Mouse (Mus musculus): ENCODE measurements around the gene Cdh4.

Gene Cdh4

DNA sequence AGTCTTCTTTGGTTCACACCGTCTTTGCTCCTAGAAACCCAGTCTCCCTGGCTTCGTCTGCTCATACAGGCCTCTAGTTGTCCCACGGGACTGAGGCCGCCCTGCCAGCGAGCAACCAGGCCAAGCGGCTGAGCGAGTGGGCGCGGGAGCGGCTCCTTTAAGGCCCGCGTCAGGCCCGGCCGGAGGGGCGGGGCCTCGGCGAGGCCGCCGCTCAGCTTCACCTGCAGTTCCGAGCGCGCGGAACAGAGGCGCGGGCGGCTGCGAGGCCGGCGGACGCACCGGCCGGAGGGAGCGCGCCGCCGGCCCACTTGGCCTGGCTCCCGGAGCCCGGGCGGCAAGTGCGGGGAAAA is at the start of gene Cdh4:
Cdh4 (plus strand) TSS at position 241 of the 350 bp plus-strand sequence.
- no peak for DNase-seq (ENCODE audit: low read depth)

DNA sequence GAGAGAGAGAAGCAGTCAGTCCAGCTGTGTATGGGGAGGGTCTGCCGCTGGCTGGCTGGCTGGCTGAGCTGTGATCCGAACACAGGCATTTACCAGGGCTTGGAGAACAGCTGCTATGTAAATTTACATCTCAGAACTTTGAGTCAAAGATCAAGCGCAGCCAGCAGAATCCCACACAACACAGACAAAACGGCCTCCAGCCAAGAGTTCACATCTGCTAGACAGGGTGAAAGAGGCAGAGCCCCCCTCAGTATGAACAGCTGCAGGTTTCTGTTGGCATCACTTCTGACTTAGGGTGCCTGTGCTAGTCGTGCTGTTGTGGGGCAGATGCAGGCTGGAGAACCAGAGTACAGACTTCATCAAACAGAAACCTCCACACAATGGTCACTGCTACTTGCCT is 46.8 kb upstream of the Cdh4 start:
- no peak for DNase-seq (ENCODE audit: low read depth)

DNA sequence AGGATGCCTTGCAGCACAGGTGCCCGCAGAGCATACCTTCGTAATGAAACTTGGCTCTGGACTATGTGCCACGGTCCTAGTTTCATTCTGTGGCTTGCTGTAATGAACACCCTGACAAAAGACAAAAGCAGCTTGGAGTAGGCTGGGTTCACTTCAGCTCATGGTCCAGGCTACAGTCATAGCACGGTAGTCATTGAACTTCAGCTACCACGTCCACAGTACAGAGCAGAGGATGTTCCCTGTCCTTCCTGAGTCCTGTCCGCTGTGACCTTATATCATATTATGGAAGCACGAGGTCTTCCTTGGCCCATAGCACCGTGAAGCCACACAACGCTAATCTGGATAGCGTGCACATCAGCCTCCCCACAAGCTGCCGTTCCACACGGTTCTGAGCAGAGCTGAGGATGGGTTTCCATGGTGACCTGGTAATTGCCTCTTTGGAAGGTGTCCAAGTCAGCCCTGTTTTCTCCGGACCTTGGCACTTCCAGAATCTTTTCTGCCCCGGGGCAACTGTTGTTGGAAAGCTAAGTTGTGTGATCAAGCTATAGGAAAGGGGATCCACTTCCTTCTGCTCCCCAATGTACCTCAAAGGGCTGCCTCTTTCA is 42.5 kb upstream of the Cdh4 start:
- no peak for DNase-seq (ENCODE audit: low read depth)

DNA sequence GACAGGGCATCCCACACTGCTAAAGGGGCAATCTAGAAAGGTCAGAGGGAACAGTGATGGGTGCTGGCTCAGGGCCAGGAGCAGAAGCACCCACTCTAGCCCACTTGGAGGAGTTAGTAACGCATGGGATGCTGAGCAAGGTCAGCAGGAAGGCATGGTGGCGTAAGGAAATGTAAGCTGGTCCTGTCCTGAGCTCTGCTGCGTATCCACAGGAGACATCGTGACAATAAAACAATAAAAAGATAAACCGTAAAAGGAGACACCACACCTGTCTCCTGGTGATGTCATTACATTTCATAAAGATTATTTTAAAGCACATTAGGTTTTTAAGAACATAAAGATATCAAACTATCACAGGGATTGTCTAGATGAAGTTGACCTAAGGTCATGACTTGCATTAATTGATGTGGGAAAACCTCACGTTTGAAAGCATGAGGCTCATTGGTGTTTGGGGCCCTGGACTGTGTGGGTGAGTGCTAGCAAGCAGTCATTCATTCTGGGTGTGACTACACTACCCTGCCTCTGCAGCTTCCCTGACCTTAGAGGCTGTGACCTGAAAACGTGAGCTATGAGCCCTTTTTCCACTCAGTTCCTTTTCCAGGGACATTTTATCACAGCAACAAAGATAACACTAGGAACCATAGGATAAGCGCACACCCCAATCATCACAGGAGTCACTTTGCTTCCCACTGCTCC is 31.2 kb upstream of the Cdh4 start:
- DNase-seq (ENCODE audit: low read depth), result no peak

DNA sequence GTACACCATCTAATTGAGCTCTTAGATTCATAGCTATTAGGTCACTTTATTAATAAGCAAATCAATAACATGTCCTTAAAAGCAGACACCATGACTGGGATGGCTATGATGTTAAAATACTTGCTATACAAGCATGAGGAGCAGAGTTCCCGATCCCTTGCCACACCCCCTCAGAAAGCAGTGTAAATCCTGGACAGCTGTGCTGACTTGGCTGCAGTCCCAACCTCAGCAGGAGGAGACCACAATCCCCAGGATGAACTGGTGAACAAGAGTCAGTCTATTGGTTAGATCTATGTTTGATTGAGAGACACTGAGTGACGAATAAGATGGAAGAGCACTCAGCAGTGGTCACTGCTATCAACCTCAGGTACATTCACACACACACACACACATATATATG is 29.3 kb upstream of the Cdh4 start:
- DNase-seq (ENCODE audit: low read depth), result no peak

DNA sequence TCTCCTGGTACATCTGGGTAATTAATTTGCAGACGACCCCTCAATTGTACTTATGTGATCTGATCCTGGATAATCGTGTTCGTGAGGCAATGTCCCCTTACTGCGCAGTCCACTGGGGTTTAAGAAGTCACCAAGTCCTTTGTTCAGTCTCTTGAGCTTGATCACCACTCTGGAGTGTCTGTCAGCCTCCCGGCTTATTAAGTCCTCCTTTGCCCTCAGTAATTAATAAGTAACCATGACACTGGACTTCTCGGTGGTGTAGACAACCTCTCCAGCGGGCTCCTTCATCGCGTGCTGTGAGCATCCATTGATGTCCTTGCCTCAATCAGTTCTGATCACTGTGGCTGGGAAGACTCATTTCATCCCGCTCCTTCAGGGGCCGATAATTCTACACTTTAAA is 28.0 kb upstream of the Cdh4 start:
- no peak for DNase-seq (ENCODE audit: low read depth)

DNA sequence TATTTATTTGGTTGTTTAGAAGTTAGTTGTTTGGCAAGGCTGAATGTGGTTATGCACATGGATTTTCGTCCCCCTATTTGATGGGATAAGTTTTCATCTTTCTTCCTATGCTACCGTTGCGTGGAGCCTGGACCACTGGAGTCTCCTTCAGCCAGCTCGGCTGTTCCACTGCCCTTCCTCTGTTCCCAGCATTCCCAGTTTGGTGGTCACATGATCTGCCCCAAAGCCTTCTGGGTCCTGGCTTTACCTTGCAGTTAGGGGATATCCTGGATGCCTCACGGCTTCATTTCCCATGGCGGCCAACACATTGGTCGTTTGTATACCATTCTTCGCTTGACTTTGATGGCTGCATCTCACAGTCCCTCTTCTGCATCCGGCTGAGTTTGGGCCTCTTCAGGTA is 27.5 kb upstream of the Cdh4 start:
- DNase-seq (ENCODE audit: low read depth), result no peak

DNA sequence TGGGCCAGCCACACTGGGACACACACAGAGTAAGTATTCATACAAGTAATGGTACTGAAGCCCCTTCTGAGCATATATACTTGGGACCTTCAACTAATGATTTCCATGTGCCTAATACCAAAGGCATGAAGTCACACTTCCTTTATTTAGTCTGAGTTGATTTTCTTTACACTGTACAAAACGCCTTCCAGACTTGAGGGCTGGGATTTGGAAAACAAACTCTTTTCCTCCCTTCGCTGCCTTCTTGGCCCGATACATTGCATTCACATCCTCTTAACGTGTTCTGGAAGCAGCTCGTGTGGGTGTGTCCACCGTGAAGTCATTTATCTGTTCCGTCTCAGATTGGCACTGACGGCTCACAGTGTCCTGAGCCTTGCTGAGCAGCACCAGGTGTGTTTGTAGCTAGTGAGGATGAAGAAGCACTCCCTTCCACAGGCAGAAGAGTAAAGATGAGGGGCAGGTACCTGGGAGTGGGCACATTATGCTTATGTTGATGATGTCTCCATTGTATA is 26.3 kb upstream of the Cdh4 start:
- no peak for DNase-seq (ENCODE audit: low read depth)

DNA sequence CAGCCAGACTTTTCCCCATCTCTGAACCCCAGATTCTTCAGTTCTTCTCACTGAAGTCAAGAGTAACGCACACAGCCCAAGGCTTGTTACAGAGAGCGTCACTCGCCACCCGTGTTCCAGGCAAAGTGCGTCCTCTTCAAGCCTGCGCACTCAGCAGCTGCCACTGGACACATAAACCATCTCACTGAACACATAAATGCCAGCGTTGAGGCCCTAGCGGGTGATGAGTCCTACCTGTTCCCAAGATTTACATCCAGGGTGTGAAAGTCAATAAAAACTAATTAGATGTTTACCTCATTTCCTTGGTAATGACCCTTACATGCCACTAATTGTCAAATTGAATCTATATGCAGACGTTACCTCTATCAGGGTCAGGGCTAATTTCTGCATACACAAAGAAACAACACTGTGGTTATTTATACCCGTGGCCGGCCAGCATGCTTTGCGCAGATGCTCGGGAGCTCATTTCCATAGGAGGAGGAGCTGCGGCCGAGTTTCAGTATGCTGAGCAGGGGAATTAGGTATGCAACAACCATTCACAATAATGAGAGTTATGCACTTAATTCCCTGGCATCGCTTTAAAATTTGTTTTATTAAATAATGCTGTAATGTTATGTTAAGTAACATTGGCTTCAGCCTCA is 25.5 kb upstream of the Cdh4 start:
- DNase-seq (ENCODE audit: low read depth), result no peak

DNA sequence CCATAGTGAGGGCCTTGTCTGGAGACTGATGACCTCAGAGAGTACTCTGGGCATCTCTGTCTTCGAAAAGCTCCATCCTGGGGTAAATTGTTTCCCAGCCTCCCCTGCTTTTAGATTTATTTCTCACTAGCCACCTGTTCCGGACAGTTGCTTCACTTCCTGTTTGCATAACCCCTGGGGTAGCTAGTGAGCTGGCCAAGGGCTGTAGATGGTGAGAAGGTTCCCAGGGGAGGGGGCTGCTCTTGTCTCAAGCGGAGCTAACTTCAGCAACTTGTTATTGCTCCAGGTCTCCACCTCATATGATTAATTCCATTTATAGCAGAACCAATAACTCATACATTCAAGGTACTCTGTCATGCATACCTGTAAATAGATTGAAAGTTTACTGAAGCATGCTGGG is 16.6 kb upstream of the Cdh4 start:
- no peak for DNase-seq (ENCODE audit: low read depth)

DNA sequence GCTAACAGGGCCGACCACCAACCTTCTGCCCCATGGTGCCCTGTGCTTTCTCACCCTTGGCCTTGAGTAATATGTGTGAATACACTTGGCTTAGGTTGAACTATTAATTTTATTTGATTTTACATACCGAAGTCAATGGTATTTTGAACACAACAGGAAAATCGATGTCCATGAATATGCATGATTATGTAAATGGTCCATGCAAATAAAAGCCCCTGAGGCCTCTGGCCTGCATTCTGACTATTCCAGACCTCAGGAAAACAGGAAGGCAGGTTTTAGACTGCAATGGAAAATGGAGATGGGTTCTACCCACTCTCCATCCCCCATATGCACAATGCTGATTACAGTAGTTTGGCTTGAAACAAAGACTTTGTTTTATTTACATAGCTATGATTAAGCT is 13.3 kb upstream of the Cdh4 start:
- DNase-seq (ENCODE audit: low read depth), result no peak

DNA sequence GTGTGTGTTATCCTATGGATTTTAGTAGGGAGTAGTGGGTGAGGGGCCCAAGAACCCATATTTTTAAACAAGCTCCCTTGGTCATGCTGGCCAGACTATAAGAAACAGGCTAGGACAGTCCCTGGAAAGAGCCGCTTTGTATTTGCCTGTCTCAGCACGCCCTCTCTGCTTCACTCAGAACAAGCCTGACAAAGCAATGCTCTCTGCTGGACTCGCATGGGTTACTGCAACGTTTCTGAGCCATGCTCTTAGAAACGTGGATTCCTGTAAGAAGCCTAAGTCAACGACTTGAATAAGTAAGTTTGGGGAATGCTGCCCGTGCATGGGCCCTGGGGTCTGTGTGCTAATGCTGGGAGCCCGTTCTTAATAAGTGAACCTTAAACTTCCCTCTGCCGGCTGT is 2.1 kb upstream of the Cdh4 start:
- no peak for DNase-seq (ENCODE audit: low read depth)

DNA sequence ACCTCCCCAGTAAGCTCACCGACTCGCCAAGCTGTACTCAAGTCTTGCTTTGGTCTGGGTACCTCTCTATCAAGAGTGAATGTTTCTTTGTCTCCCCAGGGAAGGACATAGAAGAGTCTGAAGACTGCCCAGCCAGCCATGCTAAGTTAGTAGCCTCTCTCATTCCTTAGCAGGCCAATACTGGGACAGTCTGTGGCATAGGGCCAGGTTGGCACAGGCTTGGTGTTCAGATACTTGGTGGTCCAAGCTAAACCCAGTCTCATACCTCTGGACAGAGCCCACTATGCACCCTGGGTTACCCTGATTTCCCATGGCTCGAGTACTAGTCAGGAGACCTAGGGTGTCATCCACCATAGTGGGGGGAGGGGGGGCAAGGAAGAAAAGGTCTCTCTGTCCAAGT is 1.1 kb upstream of the Cdh4 start:
- no peak for DNase-seq (ENCODE audit: low read depth)

DNA sequence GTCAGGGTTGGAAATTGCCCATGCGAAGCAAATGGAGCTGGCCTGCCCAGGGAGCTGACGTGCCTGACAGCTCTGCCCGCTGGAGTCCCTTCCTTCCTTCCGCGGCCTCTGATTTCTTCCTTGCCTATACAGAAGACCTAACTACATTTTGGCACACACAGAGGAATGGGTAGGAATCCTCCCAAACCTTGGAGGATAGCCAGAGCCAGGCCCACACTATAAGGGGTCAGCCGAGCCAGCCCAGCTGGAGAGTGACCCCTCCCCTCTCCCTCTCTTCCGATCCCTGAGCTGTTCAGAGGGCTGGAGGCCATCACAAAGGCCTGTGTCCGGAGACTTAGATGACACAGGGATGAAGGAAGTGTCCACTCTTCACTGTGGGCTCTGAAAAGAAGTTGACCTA is 514 bp upstream of the Cdh4 start:
- no peak for DNase-seq (ENCODE audit: low read depth)

DNA sequence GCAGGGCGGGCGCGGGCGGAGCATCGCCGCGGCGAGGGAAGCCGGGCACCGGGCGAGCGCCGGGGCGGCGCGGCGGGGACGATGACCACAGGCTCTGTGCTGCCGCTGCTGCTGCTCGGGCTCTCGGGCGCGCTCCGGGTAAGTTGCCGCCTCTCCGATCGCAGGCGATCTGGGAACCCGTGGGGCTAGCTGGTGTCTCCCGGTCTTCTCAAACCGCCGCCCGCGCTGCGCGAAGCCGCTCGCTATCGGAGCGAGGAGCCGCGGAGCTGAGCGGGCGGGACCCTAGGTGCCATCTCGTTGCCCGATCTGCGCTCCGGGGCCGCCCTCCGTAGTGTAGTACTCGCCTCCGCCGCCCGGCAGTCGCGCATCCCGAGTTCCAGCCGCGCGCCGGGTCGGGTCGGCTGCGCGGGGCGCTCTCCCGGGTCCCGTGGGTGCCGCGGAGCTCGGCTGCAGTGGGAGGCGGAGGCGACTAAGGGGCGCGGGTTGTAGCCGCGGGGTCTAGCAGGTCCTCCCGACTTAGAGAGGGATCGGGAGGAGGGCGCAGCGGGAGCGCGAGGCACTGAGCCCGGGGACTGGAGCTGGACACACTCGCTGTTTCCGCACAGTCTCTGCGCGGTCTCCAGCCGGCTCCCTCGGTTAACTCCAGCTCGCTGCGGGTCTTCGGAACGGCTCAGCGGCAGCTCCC is 452 bp downstream of the Cdh4 start:
- DNase-seq (ENCODE audit: low read depth), result no peak

DNA sequence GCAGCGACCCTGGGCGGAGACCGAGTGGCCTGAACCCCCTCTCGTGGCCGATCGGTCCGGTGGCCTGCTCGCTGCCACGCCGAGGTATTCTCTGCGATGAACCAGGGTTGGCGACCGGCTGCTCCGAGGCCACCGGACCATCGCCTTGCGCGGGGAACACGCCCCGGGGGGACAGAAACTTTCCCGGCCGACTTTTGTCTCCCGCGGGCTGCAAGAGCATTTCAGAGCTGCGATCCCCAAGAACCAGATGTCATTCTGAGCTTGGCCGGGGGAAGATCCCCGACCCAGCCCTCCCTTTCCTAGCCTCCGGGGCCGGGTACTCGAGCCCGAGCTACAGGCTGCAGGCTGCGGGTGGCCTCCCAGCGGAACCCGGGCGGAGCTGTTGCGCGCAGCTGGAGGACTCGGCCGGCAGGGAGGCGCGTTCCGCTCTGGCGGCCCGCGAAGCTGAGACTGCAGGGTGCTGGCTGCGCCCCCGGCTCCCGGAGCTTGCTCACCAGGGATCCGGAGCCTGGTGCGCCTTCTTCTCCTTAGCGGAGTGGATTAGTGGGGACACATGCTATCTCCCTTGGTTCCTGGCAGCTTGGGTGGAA is 1.1 kb downstream of the Cdh4 start:
- no peak for DNase-seq (ENCODE audit: low read depth)

DNA sequence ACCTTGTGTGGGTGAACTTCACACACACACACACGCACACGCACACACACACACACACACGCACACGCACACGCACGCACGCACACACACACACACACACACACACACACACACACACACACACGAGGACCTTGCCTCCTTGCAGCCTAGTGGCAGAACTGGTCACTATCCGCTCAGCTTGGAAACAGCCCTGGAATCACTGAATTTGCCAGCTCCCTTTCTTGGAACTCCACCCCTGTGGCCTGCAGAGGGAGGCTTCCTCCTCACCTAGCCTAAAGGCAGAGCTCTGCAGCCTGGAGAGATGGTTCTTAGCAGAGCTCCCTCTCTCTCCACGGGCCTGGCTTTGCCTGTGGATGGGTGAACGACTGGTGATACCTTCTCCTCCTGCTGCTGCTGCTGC is 1.7 kb downstream of the Cdh4 start:
- DNase-seq (ENCODE audit: low read depth), result no peak

DNA sequence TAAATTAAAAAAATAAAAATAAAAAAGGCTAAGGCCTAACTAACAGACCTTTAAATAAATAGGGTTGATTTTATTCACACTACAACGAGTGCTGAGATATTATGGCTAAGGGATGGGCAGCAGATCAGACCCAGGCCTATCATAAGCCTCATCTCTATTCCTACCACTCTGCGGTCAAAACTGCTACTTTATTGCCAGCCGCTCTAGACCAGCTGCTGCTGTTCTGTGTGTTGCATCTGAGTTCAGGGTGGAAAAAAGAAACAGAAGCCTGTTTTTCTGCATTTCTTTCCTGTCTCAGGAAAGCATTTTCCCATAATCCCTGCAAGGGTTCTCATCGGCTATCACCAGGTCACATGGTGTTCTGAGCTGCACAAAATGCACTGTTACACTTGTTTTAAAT is 6.0 kb downstream of the Cdh4 start:
- no peak for DNase-seq (ENCODE audit: low read depth)

DNA sequence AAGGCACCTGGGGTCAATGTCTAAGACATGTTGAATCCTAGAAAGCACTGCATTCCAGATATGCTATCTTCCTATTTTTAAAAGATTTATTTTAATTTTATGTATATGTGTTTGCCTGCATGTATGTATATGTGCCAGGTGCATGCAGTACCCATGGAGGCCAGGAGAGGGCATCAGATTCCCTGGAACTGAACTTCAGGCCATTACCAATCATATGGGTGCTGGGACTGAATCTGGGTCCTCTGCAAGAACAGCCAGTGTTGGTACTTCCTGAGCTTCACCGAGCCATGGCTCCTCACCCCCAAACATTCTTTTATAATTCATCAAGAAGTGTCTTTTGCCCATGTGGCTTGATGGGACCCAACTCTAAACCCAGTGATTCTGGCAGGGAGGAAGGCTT is 6.8 kb downstream of the Cdh4 start:
- no peak for DNase-seq (ENCODE audit: low read depth)

DNA sequence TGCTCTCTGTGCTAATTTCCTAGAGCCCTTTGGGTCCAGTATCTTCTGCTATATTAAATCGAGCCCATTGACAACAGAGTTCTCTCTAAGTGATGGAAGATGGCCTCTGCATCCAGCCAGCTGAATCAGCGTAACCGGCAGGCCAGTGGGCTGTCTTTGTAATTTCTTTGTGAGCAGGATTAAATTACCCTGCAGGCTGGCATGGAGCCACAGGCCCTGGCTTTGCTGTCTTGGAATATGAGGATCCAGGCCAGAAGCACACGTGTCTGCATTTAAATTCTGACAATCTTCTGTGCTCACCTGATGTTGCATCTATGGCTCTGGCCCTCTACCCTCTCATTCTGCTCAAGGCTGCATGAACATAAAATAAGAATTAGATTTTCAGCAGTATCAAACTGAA is 17.0 kb downstream of the Cdh4 start:
- no peak for DNase-seq (ENCODE audit: low read depth)

DNA sequence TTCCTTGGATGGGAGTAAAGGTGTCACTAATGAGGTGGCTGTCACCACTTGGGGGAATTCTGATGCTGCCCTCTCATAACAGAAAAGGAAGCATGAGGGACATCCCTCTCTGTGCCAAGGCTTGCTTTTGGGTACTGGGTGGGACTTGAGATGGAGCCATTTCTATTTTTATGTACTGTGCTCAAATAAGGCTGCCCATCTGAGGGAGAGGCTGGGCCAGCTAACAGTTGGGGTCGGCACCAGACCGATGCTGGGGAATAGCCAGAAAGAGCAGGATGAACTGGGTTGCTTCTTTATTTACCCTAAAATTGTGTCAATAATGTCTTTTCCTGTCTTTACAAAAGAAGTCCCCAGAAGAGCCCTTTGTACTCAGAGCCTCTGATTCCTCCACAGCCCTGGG is 17.4 kb downstream of the Cdh4 start:
- DNase-seq (ENCODE audit: low read depth), result no peak

DNA sequence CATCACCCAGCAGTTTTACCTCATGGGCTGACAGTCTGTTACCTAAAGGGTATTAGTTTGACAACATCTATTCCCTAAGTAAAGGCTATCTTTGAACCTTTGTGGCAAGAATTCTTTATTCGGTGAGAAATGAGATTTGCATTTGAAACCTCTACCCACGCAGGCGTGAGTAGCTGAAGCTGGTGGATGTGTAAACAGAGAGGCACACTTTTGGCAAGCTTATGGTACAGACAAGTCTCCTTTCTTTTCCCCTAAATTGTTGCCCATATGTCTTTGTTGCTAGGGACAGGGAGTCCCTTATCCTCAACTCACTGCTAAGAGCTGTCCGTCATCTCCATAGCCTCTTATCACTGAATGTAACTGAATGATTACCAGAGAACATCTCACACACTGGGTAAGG is 21.3 kb downstream of the Cdh4 start:
- no peak for DNase-seq (ENCODE audit: low read depth)
